Mouse (Mus musculus) mesoderm, embryonic 11.5 days (tissue): ENCODE measurements around the gene Cdkn2d.
"Not testable (repeated sequence)": the region's sequence is repeated elsewhere in the genome, so short reads cannot be mapped to it uniquely, and the experiment has no call there.

ENCODE experiments used
- DNase-seq: peaks from one replicate; pipeline ENCODE4 v3.0.0-alpha.2; 2012; ENCODE audit warnings: low read depth, low spot score

Cdkn2d gene

GRCm38 (mm10) chr9:21318792-21319191 lies 27.6 kb upstream of the Cdkn2d start:
- no peak for DNase-seq

- DNase-seq: no peak
Observed at GRCm38 (mm10) chr9:21316696-21317095, 25.5 kb upstream of the Cdkn2d start.

GRCm38 (mm10) chr9:21315421-21315820 lies 24.2 kb upstream of the Cdkn2d start:
- no peak for DNase-seq

GRCm38 (mm10) chr9:21314367-21315140 lies 23.3 kb upstream of the Cdkn2d start:
- no peak for DNase-seq

DNA sequence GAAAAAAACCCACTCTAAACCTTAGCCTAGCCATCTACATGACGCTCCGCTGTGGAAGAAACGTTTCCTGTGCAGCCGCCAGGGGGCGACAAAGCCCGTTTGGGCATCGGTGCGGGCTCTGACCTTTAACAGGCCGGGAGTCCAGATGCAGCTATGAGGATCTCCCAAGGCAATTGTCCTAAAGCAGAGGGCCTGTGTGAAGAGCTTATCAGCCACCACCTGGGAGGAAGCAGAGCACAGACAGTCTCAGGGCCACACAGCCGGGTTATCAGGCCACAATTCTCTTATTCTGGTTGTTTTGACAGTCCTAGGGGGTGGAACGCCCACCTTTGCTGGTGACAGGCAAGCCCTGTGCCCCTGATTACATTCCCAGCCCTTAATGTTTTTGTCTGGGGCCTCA lies 22.2 kb upstream of the Cdkn2d start:
- peak; percentile 89 for DNase-seq

DNA sequence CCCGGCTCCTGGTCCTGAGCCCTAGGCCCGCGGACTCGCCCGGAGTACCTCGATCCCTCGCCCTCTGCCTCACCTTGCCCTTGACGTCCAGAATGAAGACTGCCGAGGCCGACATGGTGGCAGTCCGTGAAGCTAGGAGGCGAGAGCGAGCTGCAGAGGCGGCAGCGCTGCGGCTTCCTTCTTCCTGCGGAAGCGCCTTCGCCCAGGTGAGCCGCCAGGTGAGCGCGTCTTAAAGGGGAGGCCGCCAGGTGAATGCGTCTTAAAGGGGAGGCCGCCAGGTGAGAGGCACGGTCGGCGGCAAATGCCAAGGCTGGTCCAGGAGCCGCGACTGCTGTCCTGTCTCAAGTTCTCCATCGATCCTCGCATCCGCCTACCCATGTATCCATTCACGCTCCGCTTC lies 20.9 kb upstream of the Cdkn2d start, which contains the start of gene Ap1m2:
TSS of gene Ap1m2 (minus strand) at position 204 of the 400 bp plus-strand sequence.
- no peak for DNase-seq

- no peak for DNase-seq
Observed at GRCm38 (mm10) chr9:21311695-21312094, 20.5 kb upstream of the Cdkn2d start.

GRCm38 (mm10) chr9:21309150-21309741 lies 18.0 kb upstream of the Cdkn2d start:
- DNase-seq: no peak

DNA sequence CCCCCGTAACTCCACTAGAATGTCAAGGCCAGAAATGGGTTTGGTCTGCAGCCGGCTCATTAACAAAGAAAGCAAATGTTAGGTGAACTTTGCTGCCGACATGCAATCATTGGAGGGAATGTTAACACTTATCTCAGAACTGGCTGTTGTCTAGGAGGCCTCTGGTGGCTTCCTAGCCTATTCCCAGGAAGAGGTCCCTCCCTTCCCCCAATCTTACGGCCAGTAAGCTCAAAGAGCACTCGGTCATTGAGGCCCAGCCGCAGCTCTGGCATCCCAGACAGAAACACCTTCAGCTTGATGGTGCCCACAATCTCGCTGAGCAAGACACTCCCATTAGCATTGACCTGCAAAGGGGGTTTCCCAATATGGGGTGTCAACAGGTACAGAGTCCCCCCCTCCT lies 13.9 kb upstream of the Cdkn2d start:
- no peak for DNase-seq

DNA sequence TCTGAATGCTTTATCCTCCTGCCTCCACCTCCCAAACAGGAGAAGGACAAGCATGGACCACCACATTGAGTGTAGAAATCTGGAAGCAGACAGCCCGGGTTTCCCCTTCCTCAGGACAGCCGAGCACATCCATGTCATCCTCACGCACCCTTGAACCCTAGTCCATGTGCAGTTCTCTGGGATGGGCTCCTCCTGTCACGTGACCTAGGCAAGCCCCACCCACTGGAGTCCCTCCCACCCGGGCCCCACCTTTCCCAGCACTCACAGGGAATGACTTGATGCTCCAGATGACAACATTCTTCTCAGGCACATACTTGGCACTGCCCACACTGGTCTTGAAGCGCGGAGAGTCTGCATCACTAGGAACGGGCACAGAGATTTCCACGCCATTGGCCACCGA lies 7.8 kb upstream of the Cdkn2d start:
- DNase-seq: no peak

GRCm38 (mm10) chr9:21292271-21292670 lies 1.1 kb upstream of the Cdkn2d start:
- DNase-seq: no peak

- DNase-seq: not testable (repeated sequence)
Observed at GRCm38 (mm10) chr9:21291868-21292267, 661 bp upstream of the Cdkn2d start.

DNA sequence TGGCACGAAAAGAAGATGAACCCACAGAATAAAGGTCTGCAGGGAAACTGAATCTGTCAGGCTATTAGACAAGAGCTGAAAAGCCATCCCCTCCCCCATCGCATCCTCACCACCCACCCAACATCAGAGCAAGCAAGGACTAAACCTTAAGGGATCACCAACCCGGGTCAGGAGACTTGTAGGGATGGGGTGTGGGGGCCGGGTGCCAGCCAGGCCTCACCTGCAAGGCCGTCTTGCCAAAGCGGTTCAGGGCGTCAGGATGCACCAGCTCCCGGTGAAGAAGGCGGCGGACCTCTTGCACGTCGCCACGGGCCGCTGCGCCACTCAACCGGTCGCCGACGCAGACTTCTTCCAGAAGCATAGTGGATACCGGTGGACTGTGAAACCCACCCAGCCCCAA lies 618 bp downstream of the Cdkn2d start:
- DNase-seq: peak; percentile 36

DNA sequence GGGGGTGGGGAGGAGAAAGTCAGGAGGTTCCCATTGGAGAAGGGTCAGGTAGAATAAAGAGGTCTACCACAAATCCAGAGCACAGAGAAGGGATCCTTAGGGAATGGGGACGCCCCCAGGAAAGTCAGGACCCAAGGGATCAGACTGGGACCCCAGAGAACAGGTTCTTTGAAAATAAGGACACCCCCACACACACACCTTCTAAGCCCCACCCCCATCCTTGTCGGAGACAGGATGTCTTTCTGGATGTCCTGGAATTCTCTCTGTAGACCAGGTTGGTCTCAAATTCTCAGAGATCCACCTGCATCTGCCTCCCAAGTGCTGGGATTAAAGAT lies 1.9 kb downstream of the Cdkn2d start:
- no peak for DNase-seq

DNA sequence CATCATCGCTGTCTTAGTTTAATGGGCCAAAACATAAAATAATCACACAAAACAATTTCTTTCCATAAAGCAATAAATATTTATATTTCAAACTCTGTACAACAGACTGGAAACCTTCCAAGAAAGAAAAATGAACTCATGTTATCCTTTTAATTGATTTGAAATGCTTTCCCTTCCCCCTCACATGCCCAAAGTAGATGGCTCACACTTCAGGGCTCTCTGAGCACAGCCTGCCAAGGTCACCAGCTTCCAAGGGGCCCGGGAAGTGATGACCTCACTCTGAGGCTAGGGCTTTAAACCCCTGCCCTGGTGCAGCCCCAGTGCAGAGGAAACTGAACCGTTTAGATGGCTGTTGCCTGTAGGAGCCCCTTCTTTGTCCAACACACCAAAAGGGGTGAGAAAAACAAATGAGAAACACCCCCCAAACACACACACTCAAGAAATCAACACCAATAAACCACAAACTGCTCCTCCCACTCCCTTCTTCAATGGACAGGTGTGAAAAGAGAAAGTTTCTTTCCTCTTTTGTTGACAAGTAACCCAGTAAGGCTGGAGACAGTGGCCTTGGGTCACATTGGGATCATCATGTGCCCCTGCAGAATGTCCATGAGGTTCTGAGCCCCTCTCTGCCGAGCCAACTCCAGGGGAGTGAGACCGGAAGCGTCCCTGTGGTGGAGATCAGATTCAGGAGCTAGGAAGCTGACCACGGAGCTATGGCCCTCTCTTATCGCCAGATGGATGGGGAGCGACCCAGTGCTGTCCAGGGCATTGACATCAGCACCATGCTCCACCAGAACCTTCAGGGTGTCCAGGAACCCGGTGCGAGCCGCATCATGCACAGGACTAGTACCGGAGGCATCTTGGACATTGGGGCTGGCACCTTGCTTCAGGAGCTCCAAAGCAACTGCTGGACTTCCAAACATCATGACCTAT lies 2.5 kb downstream of the Cdkn2d start:
- DNase-seq: no peak

DNA sequence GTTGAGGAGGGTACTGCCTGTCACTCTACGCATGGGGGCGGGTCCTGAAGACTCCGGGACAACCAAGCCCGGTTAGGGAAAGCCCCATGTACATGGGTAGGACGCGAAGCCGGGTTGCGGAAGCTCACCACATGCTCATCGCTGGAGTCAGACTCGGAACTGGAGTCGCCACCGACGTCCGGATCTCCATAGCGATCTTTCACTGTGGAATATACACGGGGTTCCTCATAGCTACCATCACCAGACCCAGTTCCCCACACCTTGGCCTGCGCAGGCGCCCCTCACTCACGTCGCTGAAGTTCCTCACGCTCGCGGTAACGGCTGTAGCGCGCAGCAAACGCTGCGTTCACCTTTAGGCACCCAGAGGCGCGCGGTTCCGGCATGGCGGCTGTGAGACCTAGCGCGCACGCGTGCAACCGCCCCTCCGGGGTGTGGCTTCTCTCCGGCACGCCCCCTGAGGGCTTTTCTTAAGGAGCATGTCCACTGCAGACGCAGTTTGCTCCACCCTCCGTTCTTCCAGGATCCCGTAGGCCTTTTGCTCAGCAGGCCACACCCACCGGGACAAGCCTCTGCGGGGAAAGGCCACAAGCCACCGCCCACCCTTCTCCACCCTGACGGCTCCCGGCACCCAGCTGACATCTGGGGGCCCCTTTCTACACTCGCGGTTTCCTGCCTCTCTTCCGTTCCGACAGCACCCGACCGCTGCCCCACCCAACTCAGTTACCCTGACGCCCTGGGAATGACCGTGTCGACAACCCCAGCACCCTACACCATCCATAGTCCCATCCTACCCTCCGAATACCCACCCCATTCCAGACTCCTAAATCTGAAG lies 3.4 kb downstream of the Cdkn2d start, which contains the start of gene Kri1:
TSS of gene Kri1 (minus strand) at position 399 of the 832 bp plus-strand sequence.
- DNase-seq: peak; percentile 98

DNA sequence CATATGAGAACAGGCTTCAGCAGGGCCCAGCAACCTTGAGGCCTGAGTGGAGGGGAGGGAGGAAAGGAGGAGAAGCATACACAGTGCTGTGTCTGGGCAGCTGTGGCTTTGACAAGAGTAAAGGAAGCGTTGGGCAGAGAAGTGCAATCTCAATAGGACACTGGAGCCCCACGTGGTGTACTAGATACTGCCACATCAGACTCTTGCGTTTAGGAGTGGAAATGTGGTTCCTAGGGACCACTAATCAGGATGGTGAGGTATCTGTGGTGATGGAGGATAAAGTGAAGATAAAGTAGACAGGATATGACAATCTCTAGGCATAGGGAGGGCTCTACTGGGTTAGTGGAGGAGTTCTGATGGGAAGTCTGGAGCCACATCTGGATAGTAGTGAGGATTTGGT lies 4.5 kb downstream of the Cdkn2d start:
- DNase-seq: no peak

- no peak for DNase-seq
Observed at GRCm38 (mm10) chr9:21283994-21284393, 7.2 kb downstream of the Cdkn2d start.

GRCm38 (mm10) chr9:21283591-21283990 lies 7.6 kb downstream of the Cdkn2d start:
- no peak for DNase-seq

GRCm38 (mm10) chr9:21277776-21278175 lies 13.4 kb downstream of the Cdkn2d start:
- DNase-seq: no peak

DNA sequence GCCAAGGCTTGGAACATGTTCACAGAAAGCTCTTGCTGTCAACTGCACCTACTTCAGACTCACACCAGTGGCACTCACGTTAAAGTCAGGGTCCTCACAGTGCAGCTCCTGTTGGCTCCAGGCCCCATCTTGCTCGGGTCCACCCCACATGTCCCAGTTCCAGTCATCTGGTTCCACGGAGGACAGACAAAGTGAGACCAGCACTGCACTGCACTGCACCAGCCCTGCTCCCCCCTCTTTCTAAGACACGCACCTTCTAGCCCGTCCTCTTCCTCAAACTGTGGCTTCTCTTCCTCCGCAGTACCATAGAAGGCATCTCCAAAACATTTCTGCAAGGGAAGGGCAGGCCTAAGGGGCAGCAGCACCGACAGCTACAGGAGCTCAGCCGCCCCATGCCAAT lies 14.9 kb downstream of the Cdkn2d start:
- no peak for DNase-seq
